9 mouse cellular contexts compared by ENCODE assay signal in the genomic region with DNA sequence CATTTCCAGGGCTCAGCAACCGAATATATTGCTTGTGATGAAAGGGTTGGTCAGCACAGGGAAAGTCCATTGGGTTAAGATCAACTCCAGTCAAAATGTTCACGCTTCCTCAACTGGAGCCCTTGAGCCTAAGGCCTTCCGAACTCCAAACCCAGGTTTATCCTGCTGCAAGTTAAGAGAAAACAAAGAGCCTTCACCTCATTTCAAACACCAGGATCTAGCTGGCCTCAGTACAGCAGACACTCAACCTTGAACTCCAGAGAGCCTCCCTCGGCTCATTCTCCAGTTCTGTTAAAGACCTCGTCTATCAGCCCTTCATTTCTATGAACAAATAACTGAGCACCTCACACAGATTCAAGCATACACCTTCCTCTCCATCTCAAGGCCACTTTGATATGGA. TPM values are rescaled to one million over a fixed set of nuclear protein-coding genes. Genes with fewer than 3 reads are reported as not detected.
DNase-seq lines count a peak whose midpoint lies in the region; ATAC-seq and TF ChIP-seq lines count a peak whose summit lies in the region.
"Had no signal": no experiment of that assay in that cellular context is flagged by ENCODE, and none has a peak within 500 bp of the region (broad histone marks: within the 10 kb centered on the region; RNA-seq: fewer than 3 reads in every experiment).

No protein-coding gene starts in this region.

- peaks cover 5% of the 10 kb centered on the region for H3K36me3 ChIP-seq in lung, embryonic 16.5 days (ENCODE audit: control insufficient read depth, insufficient read depth, low read length)
- H3K36me3 ChIP-seq in limb, embryonic 12.5 days, result peaks cover 20% of the 10 kb centered on the region
- H3K36me3 ChIP-seq in stomach, embryonic 14.5 days (ENCODE audit: control insufficient read depth, insufficient read depth, low read length), result peaks cover 13% of the 10 kb centered on the region

- ATAC-seq in lung, embryonic 16.5 days (ENCODE audit: low read depth), result no peak
- no peak for ATAC-seq in limb, embryonic 12.5 days (ENCODE audit: insufficient number of reproducible peaks, insufficient read depth, low FRiP score, low TSS enrichment, low read depth)
- no peak for ATAC-seq in stomach, embryonic 14.5 days (ENCODE audit: insufficient number of reproducible peaks, insufficient read depth, low FRiP score, low read depth)
- ATAC-seq in erythroid progenitor cell, adult 5-6 weeks (replicated peaks; ENCODE audit: low FRiP score, poor library complexity, severe bottlenecking), result no peak

- peaks cover 16% of the 10 kb centered on the region for H3K4me1 ChIP-seq in lung, embryonic 16.5 days (replicated peaks; ENCODE audit: control insufficient read depth, insufficient read depth, low read length)
- H3K4me1 ChIP-seq in embryonic fibroblast, embryonic 13.5 days (ENCODE audit: control insufficient read depth, insufficient read depth, low read length), result no peaks in the 10 kb centered on the region
- peaks cover 17% of the 10 kb centered on the region for H3K4me1 ChIP-seq in limb, embryonic 12.5 days (replicated peaks)
- H3K4me1 ChIP-seq in stomach, embryonic 14.5 days (ENCODE audit: control insufficient read depth, insufficient read depth, low read length), result peaks cover 13% of the 10 kb centered on the region

- H3K4me3 ChIP-seq in lung, embryonic 16.5 days (ENCODE audit: low read length), result peak overlapping the region; percentile 80
- H3K4me3 ChIP-seq in embryonic fibroblast, embryonic 13.5 days (ENCODE audit: insufficient read depth, low read length), result peak overlapping the region; percentile 97
- H3K4me3 ChIP-seq in limb, embryonic 12.5 days (replicated peaks), result peak overlapping the region; percentile 89
- peak overlapping the region; percentile 95 for H3K4me3 ChIP-seq in stomach, embryonic 14.5 days (ENCODE audit: low read depth, low read length)

- peak overlapping the region; percentile 97 for H3K9ac ChIP-seq in lung, embryonic 16.5 days (ENCODE audit: low read length)
- peak overlapping the region; percentile 96 for H3K9ac ChIP-seq in limb, embryonic 12.5 days (replicated peaks)
- H3K9ac ChIP-seq in stomach, embryonic 14.5 days (replicated peaks; ENCODE audit: low read depth, low read length), result peak overlapping the region; percentile 92

- no peaks in the 10 kb centered on the region for H3K9me3 ChIP-seq in lung, embryonic 16.5 days (ENCODE audit: control insufficient read depth, low read length)
- no peaks in the 10 kb centered on the region for H3K9me3 ChIP-seq in limb, embryonic 12.5 days
- H3K9me3 ChIP-seq in stomach, embryonic 14.5 days (ENCODE audit: control insufficient read depth, low read depth, low read length), result no peaks in the 10 kb centered on the region

- peak overlapping the region; percentile 81 for H3K4me2 ChIP-seq in lung, embryonic 16.5 days (ENCODE audit: low read depth, low read length)
- H3K4me2 ChIP-seq in limb, embryonic 12.5 days, result peak overlapping the region; percentile 55
- H3K4me2 ChIP-seq in stomach, embryonic 14.5 days (replicated peaks; ENCODE audit: low read depth, low read length), result peak overlapping the region; percentile 85

- TF ChIP-seq POLR2A in embryonic fibroblast, embryonic 13.5 days (IDR thresholded peaks at IDR 0.05; ENCODE audit: low read depth, low read length), result peak; percentile 25; the same call in 1 of the 2 replicates

- no peak for DNase-seq in lung, postnatal 10 days
- no peak for DNase-seq in layer of hippocampus, postnatal 14 days (ENCODE audit: low spot score in 2 of 2)
- DNase-seq in urinary bladder, adult 18-20 months (ENCODE audit: low spot score in 2 of 2), result no peak
- DNase-seq: cerebellum, adult 8-10 months had no signal

- WGBS in lung, embryonic 16.5 days, result 27% methylated on average over 5 of the region's 5 CpGs
- WGBS in limb, embryonic 12.5 days, result 58% methylated on average over 5 of the region's 5 CpGs
- 40% methylated on average over 5 of the region's 5 CpGs for WGBS in stomach, embryonic 14.5 days

- no peak for TF ChIP-seq CTCF in embryonic fibroblast, embryonic 13.5 days (IDR thresholded peaks at IDR 0.05; ENCODE audit: borderline replicate concordance, insufficient read depth, low read length)

- peak overlapping the region; percentile 80 for H3K27ac ChIP-seq in lung, embryonic 16.5 days (ENCODE audit: low read length)
- no peak overlapping the region for H3K27ac ChIP-seq in embryonic fibroblast, embryonic 13.5 days (ENCODE audit: insufficient read depth, low read length)
- H3K27ac ChIP-seq in limb, embryonic 12.5 days, result no peak overlapping the region
- H3K27ac ChIP-seq in stomach, embryonic 14.5 days (ENCODE audit: low read length), result peak overlapping the region; percentile 21; the same call in 1 of the 2 replicates

- no peaks in the 10 kb centered on the region for H3K27me3 ChIP-seq in lung, embryonic 16.5 days (ENCODE audit: control insufficient read depth, insufficient read depth, low read depth, low read length)
- no peaks in the 10 kb centered on the region for H3K27me3 ChIP-seq in limb, embryonic 12.5 days
- H3K27me3 ChIP-seq in stomach, embryonic 14.5 days (ENCODE audit: control insufficient read depth, insufficient read depth, low read length), result no peaks in the 10 kb centered on the region

RNA-seq across cellular contexts. Expression of gene Lig3, which starts 0.8 kb away (rescaled TPM):
- polyA plus RNA-seq in lung, embryonic 16.5 days (2015; fragmentation: Nextera tagmentation; extraction: Ambion mirVana), result 23.8 and 29.5 TPM in 2 replicates
- 28.5 and 30.5 TPM in 2 replicates for polyA plus RNA-seq in embryonic fibroblast, embryonic 13.5 days (2011; ENCODE audit: insufficient read length, low read depth, missing spikeins)
- polyA plus RNA-seq in limb, embryonic 12.5 days (2016; fragmentation: Nextera tagmentation; extraction: Ambion mirVana), result 48.3 and 48.6 TPM in 2 replicates
- 34.9 and 43.4 TPM in 2 replicates for polyA plus RNA-seq in stomach, embryonic 14.5 days (2014; fragmentation: Nextera tagmentation; extraction: Ambion mirVana)
- total RNA-seq in erythroid progenitor cell, adult 5-6 weeks (2015; ENCODE audit: low replicate concordance), result 2.1 and 6.8 TPM in 2 replicates
- 1.4 and 6.3 TPM in 2 replicates for total RNA-seq in erythroid progenitor cell, adult 5-6 weeks (2017; ENCODE audit: low replicate concordance)
- 10 to 100 TPM; 27.1 to 27.8 TPM for total RNA-seq in layer of hippocampus, postnatal 14 days (2021)

RNA-seq across cellular contexts. Expression of gene Zfp830, which starts 16.0 kb away (rescaled TPM):
- 37.9 and 39.6 TPM in 2 replicates for polyA plus RNA-seq in lung, embryonic 16.5 days (2015; fragmentation: Nextera tagmentation; extraction: Ambion mirVana)
- 13.3 and 13.6 TPM in 2 replicates for polyA plus RNA-seq in embryonic fibroblast, embryonic 13.5 days (2011; ENCODE audit: insufficient read length, low read depth, missing spikeins)
- polyA plus RNA-seq in limb, embryonic 12.5 days (2016; fragmentation: Nextera tagmentation; extraction: Ambion mirVana), result 42.5 and 42.9 TPM in 2 replicates
- 34.2 and 37.8 TPM in 2 replicates for polyA plus RNA-seq in stomach, embryonic 14.5 days (2014; fragmentation: Nextera tagmentation; extraction: Ambion mirVana)
- total RNA-seq in erythroid progenitor cell, adult 5-6 weeks (2015; ENCODE audit: low replicate concordance), result 18.4 and 22.3 TPM in 2 replicates
- 21.9 and 31.1 TPM in 2 replicates for total RNA-seq in erythroid progenitor cell, adult 5-6 weeks (2017; ENCODE audit: low replicate concordance)
- 10 to 100 TPM; 14.6 to 17.1 TPM for total RNA-seq in layer of hippocampus, postnatal 14 days (2021)

RNA-seq across cellular contexts. Expression of gene Cct6b, which starts 16.0 kb away (rescaled TPM):
- polyA plus RNA-seq in lung, embryonic 16.5 days (2015; fragmentation: Nextera tagmentation; extraction: Ambion mirVana), result 0.30 and 0.44 TPM in 2 replicates
- polyA plus RNA-seq in embryonic fibroblast, embryonic 13.5 days (2011; ENCODE audit: insufficient read length, low read depth, missing spikeins), result 0.28 TPM in 1 of 2 replicates, not detected in the other
- 0.35 and 0.53 TPM in 2 replicates for polyA plus RNA-seq in limb, embryonic 12.5 days (2016; fragmentation: Nextera tagmentation; extraction: Ambion mirVana)
- polyA plus RNA-seq in stomach, embryonic 14.5 days (2014; fragmentation: Nextera tagmentation; extraction: Ambion mirVana), result 0.22 and 0.56 TPM in 2 replicates
- total RNA-seq in erythroid progenitor cell, adult 5-6 weeks (2015; ENCODE audit: low replicate concordance), result not detected in 2 replicates
- total RNA-seq in erythroid progenitor cell, adult 5-6 weeks (2017; ENCODE audit: low replicate concordance), result not detected in 2 replicates
- total RNA-seq in layer of hippocampus, postnatal 14 days (2021), result under 1 TPM in 1 of 2 experiments, not detected in 1; 0.78 TPM

Comparison
In these comparisons a context has a peak if more than half of its experiments do, and no peak if none do; other contexts are left out.
1. H3K27ac ChIP-seq: peak in lung, embryonic 16.5 days (single experiment) and stomach, embryonic 14.5 days (single experiment); none in embryonic fibroblast, embryonic 13.5 days (single experiment) and limb, embryonic 12.5 days (single experiment).
2. Peak in every context shown above with its lines, with median percentiles within 50 percentile points of each other: H3K4me2 ChIP-seq, H3K4me3 ChIP-seq and H3K9ac ChIP-seq.